Mouse (Mus musculus): ENCODE data around the gene Spop.

DNA sequence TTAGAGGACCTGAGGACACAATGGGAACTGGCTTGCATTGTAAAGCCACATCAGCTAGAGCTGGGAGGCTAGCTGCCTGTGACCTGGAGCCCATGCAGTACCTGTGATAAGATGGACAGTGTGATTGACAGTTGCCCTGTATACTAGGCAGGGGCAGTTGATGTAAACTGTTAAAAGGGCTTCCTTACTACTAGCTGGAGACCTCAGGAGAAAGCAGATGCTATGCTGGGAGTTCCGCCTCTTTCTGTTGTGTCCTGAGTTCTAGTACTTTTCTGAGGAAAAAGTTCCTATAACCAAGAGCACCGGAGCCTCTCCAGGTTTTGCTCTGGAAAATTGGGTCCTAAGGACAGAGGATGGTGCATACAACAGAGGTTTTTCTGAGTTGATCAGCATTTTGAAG lies 73.4 kb downstream of the Spop start:
- no peak for TF ChIP-seq POLR2A (IDR thresholded peaks at IDR 0.05; ENCODE audit: extremely low read depth, insufficient read depth, low read length)
- no peak for TF ChIP-seq CTCF (IDR thresholded peaks at IDR 0.05; ENCODE audit: low read depth, low read length)

Measured in liver, adult 2 months (tissue).